Mouse (Mus musculus): Measurements from ENCODE around the gene Fars2. TPM values are rescaled to one million over a fixed set of nuclear protein-coding genes. Genes with fewer than 3 reads are reported as not detected.

Fars2 gene
- total RNA-seq, 2 experiments from 2014 or later = 36.5 to 37.9 TPM

DNA sequence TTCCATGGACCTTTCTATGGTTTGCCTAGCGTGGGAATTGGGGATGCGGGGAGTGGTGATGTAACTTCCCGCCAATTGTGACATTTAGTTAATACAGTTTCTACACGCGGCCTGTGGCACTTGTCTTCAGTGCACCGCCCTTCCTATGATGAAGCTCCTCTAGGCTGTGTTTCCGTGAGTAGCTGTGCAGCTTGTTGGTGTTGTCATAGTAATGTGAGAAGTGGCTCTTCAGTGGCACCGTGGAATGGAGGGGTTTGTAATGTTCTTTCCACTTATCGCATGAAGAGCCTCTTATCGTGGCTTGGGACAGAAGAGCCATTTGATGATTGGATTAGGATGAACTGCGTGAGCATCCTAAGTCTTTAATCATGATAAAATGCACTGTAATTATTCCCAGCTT is 369.5 kb downstream of the Fars2 start:
- intact Hi-C loops (cut with DNase I; ENCODE audit: low total_unique reads) = no loop called here
- DNase-seq = no peak

DNA sequence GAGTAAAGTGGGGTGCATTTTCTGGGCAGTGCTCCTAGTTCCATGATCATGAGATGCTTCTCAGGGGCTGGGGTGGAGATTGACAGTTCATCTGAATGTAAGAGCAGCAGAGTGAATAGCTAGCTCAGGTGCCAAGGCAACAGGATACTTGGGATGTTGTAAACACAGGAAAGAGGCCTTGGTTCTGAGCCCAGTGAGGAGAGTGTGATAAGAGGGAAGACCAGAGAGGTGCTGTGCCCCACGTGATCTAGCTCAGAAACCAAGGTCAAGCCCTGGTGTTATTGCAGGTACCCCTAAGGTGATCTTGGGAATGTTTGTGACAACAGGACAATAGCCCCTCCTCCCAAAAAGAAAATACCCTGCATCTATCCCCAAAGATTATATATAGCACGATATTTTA is 372.2 kb downstream of the Fars2 start:
- intact Hi-C loops (cut with DNase I; ENCODE audit: low total_unique reads) = no loop called here
- DNase-seq = no peak

DNA sequence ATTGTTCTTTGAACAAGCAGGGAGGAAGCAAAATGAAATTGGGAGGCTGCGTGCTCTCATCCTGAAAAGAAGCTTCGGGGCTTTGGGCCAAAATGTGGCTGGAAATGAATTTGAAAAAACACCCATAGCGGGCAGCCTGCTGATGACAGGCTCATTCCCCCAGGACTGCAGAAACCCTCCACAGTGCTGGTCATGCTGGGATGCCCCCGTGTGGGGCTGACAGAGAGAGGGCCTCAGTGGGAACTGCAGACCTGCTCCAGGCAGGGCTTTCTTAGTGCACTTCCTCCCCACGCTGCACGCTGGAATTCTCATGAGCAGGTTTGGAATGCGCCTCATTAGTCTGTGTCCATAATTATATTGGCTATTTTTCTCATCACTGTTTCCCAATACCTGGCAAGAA is 373.4 kb downstream of the Fars2 start:
- intact Hi-C loops (cut with DNase I; ENCODE audit: low total_unique reads) = no loop called here
- DNase-seq = peak; percentile 23

DNA sequence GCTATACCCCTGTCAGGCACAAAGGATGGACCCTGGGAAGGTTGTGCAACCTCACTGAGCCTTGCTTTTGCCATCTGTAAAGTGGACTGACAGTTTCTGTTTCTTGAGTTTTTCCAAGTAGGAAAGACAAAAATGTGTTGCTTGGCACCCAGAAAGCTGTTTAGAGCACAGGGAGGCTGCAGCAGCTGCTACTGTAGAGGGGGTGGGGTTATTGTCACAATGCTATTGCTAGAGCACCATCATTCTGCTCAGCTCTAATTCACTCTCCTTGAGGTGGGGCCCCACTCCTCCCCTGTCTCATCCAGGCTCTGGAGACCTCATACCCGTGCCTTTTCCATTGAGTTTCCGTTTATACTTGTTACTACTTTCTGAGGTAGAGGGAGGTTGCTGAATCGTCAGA is 375.2 kb downstream of the Fars2 start:
- intact Hi-C loops (cut with DNase I; ENCODE audit: low total_unique reads) = no loop called here
- DNase-seq = no peak

DNA sequence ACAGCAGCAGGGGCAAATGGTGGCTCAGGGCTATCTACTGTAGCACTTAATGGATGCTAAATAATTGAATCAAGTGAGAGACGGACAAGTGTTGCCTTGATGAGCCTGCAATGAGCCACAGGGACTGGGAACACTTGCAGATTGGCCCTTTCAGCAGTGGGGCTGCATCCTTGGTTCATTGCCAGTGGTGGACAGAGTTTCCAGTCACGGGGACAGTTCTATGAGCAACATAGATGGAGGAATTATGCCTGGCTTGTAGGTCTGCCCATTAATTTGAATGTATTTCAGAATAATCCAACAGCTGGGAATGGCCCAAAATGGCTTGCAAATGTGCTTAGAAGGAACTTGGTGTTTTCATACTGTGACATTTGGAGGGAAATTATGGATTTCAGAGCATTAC is 376.1 kb downstream of the Fars2 start:
- DNase-seq = peak; percentile 29
- intact Hi-C loops (cut with DNase I; ENCODE audit: low total_unique reads) = no loop called here

DNA sequence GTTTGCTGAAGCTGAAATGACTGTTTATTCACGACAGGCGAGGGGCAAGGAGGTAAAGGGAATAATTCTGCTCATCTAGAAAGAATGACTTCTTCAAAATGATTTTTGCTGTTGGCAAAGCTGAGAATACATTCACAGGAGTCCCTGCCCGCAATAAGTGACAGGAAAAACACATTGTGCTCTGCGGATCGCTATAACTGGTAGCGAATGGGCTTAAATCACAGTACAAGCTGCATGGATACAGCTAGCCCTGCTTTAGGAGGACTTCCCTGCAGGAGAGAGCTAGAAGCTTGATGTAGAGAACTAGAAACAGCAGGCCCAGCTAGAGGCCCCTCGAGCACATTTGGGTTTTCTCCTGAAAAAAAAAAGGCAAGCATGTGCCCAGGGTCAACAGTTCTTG is 376.6 kb downstream of the Fars2 start:
- DNase-seq = no peak
- intact Hi-C loops (cut with DNase I; ENCODE audit: low total_unique reads) = no loop called here

DNA sequence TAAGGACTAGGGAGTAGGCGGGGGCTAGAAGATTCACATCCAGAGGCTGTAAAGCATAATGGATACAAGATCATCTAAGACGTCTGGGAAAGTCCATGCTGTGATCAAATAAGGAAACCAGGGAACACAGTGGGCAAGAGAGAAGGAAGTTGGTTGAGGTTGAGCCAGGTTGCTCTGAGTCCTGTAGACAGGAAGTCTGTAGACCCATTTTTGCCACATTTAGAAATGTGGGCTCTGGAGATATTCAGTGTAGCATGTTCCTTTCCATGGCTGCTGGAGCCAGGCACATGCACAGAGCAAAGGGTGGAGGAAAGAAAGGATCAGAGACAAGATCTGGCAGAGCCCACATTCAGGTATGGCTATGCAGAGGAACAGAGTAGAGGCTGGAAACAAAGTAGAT is 378.8 kb downstream of the Fars2 start:
- DNase-seq = no peak
- intact Hi-C loops (cut with DNase I; ENCODE audit: low total_unique reads) = no loop called here

DNA sequence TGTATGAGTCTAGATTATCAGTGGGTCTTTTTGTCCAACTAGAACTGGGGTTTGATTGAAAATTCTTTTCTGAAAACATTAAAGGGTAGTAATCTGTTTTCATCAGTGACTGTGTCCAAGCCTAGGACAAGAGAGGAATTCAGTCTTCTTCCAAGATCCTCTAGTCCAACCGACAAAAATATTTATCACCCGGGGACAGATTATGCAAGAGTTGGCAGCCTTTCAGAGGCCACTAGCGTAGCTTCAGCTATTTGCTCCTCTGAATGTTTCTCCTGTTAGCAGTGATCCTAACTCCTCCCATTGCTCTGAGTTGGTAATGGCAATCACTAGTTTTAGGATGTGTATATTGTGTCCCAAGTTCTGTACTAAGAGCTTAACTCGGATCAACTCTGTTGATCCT is 380.1 kb downstream of the Fars2 start:
- intact Hi-C loops (cut with DNase I; ENCODE audit: low total_unique reads) = no loop called here
- peak; percentile 73 for DNase-seq

DNA sequence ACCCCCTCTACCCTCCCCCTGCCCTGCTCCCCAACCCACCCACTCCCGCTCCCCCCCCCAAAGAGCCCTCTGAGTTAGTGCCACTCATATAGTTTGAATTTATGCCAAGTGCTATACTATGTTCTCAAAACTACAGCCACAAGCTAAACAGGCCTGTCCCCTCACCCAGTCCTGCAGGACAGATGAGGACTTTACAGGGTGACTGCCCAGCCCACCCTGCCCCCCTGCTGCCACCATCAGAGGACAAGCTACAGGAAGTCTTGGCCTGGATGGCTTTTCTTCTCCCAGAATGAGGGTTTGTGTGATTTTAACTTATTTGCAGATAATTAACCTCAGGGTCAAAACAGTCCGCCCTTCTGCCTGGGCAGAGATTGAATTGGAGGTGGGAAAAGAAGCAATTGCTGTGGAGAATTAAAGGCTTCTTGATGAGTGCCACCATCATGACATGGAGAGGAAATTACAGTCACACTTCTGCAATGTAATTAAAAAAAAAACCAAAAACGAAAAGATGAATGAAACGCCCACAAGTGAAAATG is 383.2 kb downstream of the Fars2 start:
- intact Hi-C loops (cut with DNase I; ENCODE audit: low total_unique reads) = no loop called here
- no peak for DNase-seq

DNA sequence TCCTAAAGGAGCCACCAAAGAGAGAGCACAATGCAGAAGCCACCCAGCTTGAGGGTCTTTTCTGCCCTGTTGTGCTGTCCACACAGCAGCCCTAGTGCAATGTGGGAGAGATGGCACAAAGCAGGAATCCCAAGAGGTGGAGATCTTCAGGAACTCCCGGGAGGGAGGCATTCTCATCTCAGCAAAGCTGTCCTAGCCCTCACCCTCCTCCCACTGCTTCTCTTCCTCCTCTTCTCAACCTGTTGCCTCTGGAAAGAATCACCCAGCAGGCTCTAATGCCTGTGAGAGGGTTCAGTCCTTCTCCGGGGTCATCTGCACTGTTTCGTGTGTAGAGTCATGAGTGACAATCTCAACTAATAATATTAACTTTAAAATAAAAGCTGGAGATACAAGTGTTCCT is 386.3 kb downstream of the Fars2 start:
- intact Hi-C loops (cut with DNase I; ENCODE audit: low total_unique reads) = no loop called here
- DNase-seq = no peak

DNA sequence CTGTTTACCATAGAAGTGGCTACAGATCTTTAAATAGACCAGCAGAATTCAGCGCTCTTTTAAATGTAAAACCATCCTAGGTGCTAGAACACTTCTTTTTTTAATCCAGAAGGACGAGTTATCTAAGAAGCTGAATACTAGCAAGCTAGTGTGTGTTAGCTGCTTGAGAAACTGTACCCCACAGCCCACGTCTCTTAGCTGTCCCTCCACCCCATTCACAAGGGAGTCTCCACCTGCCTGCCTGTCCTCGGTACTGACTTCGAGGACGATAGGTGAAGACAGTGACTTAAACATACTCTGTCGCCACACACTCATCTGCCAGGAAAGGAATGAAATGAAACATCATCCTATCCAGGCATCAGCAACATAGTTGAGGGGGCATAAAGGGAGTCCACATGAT is 386.8 kb downstream of the Fars2 start:
- intact Hi-C loops (cut with DNase I; ENCODE audit: low total_unique reads) = no loop called here
- no peak for DNase-seq

DNA sequence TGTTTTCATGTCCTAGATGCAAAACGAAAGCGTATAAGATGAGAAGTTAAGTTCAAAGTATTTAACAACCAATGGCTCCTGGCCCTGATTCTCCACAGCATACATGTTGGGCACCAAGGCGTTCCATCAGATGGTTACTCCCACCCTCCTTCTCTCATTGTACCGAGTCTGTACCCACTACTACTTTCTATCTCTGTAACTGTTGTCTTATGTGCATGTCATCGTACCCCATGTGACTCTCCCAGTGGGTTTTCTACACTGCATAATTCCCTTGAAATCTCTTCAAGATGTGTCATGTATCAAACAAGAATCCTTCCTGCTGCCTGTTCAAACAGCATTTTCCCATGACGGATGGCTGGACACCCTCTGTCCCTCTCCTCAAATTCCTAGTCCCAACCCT is 388.5 kb downstream of the Fars2 start:
- intact Hi-C loops (cut with DNase I; ENCODE audit: low total_unique reads) = no loop called here

DNA sequence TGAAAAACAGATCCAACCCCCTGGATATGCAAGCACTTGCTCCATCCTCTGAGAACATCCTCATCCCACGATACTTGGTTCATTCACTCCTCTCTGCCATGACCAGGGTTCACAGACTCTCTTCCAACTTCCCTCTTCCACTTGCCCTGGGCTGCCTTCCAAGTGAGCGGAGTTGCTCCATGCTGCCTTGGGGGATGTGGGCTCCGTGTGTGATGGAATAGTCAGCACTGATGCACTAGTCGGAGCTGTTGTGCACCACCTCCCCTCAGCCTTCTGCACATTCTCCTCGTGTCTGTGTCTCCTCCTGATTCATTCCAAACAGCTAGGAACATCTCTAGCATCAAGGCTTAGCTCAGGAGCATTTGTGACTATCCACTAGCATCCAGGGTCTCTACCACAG is 389.1 kb downstream of the Fars2 start:
- peak; percentile 50 for DNase-seq
- intact Hi-C loops (cut with DNase I; ENCODE audit: low total_unique reads) = no loop called here

More for the DNA sequence above, 388.5 kb downstream of the Fars2 start:
- no peak for DNase-seq

DNA sequence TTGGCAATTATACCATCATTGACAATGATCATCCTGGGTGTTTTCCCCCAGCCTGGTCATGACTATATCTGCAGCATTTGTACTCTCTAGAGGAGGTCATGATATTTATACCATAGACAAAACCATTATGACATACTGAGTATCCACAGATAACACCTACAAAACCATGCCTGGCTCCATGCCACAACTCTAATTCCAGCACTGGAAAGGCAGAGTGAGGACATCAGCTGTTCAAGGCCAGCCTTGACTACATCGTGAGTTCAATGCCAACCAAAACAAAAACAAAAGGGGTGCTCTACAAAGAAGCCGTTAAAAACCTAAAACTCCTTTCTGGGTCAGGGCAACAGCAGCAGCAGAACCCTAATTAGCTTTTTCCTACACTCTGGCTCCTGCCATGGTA is 392.9 kb downstream of the Fars2 start:
- DNase-seq = no peak
- intact Hi-C loops (cut with DNase I; ENCODE audit: low total_unique reads) = no loop called here

DNA sequence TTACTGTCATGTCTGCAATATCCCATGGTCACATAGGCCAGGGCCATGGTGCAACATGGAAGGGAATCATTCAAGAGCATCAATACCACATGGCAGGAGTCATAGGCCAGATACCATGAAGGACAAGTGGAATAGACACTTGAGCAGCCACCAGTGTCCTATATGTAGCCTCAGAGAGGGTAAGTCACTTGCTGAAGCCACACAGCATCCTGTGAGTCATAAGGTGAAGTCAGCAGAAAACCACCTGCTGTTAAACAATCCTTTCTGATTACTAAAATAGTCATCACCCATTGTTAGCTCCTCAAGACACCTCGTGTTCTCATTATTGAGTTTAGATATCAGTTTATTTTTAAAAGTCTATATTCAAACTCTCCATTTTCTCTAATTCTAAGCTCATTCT is 395.9 kb downstream of the Fars2 start:
- intact Hi-C loops (cut with DNase I; ENCODE audit: low total_unique reads) = no loop called here
- DNase-seq = no peak

DNA sequence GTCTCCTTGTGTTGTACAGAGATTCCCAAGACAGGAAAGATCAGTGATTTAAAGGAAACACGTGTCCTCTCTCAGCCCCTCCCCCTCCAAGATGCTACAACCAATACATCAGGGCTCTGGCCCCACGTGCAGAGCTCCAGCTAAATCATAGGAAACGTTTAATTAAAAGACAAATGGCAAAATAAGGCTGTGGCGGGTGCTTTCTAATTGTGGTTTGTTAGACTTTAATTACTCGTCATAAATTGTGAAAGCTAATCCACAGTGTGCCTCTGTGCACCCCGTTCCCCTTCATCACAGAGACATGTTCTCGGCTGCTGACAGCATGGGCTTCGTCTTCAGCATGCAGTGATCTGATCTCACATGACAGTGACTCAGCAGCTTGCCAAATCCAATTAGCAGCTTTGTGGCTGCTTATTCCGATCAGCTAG is 400.9 kb downstream of the Fars2 start:
- no peak for DNase-seq
- intact Hi-C loops (cut with DNase I; ENCODE audit: low total_unique reads) = no loop called here

DNA sequence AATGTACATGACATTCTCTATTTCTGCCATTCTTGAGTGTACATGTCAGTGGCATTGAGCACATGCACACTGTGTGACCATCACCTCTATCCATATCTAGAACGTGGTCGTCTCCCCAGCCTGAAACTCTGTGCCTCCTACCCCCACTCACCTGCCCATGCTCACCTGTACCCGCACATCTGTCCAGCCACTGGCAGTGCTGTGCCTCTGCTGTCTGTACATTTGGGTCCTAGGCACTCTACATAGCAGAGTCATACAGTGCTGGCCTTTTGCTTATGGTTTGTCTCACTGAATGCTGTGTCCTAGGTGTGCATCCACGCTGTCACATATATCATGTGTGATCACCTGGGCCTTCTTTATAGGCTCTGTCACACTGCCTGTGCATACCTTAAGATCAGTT is 410.5 kb downstream of the Fars2 start:
- intact Hi-C loops (cut with DNase I; ENCODE audit: low total_unique reads) = no loop called here
- no peak for DNase-seq

DNA sequence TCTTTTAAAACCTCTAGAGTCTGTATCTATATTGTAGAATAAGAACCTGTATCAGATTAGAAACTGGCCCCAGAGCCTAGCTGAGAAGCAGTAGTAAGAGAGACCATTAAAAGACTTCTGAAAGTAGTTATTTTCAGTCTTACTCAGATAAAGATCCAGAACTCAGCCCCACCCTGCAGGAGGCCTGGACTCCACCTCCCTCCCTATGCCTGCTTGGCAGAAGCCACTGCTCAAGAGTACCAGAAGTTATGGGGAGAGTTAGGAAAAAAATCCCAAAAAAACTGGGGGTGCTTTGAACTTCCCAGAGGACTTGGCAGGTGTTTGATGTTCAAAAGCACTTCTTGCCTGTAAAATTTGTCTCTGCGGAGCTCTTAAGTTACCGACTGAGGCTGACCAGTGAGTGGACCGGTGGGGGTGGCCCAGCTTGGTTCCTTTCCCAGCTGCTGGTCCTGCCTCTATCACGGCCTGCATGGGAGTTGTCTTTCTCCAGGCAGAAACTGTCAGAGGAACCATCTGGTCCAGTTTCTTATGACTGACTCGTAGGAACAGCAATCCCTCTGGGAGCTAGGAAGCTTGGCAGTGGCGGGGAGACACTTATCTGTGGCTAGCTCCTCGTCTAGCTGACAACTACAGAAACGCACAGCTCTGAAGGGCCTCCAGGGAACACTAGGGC is 411.1 kb downstream of the Fars2 start:
- intact Hi-C loops (cut with DNase I; ENCODE audit: low total_unique reads) = no loop called here
- DNase-seq = peak; percentile 68

DNA sequence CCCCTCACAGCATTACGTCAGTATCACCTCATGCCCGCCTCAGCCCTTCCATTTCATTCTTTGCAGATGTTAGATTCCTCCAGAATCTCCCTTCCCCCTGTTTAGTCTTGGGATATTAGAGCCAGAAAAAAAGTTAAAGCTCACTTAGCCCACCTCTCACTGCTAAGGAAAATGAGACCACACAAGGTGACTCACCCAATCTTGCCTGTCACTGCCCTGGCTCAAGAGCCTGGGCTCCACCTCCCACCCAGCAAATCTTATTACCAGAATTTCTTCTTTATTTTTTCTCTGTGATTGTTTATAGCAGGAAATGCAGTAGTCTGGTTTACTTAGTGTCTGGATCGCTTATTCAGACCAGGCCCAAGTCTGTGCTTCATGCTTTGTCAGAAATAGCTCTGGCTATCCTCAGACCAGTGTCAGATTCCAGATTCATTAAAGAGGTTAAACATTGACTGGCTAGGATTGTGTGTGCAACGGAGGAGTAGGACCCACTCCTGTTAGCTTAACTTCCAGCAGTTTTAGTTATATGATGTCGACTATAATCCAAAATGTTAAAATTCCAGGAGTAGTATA is 412.3 kb downstream of the Fars2 start:
- intact Hi-C loops (cut with DNase I; ENCODE audit: low total_unique reads) = no loop called here
- DNase-seq = no peak

DNA sequence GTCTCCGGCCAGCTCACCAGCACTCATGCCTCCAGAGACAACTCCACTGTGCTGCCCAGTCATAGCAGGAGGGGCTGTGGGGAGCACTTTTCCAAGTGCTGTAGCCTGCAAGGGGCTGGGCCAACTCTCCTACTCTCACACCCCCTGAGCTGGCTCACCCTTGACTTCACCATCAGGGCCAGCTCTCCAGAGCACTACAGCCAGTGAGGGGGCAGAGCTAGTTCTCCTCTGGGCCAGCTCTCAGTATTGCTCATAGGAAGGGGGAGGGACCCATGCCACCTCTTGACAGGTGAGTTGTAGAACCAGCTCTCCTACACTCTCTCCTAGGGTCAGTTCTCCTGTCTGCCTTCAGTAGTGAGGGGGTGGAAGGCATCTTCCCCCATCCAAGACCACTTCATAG is 413.6 kb downstream of the Fars2 start:
- intact Hi-C loops (cut with DNase I; ENCODE audit: low total_unique reads) = no loop called here
- DNase-seq = no peak

DNA sequence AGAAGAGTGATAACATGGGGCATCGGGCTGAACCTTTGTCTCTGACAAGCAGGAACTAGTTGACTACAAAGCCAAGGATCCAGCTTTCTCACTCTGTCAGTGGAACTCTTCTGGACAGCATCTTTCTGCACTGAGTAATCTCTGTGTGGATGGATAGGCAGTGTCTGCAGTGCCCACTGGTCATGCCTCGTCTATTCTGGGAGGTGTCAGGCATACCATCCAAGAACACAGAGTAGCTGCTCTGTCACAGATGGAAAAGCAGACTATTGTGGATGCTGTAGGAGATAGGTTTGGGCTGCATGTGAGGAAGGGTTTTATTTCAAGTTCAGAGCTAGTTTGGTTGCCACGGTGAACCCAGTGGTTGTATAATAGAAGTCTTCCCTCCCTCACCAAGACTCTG is 414.7 kb downstream of the Fars2 start:
- no peak for DNase-seq
- intact Hi-C loops (cut with DNase I; ENCODE audit: low total_unique reads) = no loop called here

DNA sequence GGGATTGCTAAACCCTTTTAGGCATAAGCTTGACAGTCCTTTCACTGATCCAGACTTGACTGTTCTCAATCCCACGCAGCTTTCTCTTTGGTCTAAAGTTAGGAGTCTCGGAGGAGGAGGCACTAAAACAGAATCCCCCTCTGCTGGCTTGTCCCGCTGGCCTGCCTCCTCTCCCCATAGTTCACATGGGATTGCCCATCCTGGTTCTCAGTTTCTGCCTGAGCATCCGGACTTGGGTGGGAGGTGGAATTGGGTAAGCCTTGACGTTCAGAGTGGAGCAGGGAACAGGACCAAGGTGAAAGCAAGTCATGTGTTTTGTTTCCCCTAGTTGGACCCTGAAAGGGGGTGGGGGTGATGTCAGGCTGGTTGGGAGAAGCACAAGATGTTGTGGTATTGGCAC is 415.9 kb downstream of the Fars2 start:
- intact Hi-C loops (cut with DNase I; ENCODE audit: low total_unique reads) = no loop called here
- DNase-seq = no peak

All from gastrocnemius, postnatal 14 days (tissue).